Mouse (Mus musculus) bone marrow, adult 2 months (tissue): ENCODE results near the gene Tdrd1. TPM values are rescaled to one million over a fixed set of nuclear protein-coding genes. Genes with fewer than 3 reads are reported as not detected.

Experiments
- H3K27ac ChIP-seq: fragments of 200-500 bp; 2 replicates; pipeline ENCODE4 v1.5.1; 2012; ENCODE audit warnings: low read depth, mild to moderate bottlenecking, control low read depth, inconsistent platforms, low read length; ENCODE audit not compliant: control insufficient read depth, poor library complexity, insufficient read depth
- H3K4me1 ChIP-seq: fragments of 200-500 bp; 2 replicates; pipeline ENCODE4 v1.6.1; 2011; ENCODE audit warnings: low read length; ENCODE audit not compliant: control insufficient read depth, insufficient read depth
- H3K4me3 ChIP-seq: fragments of 200-500 bp; replicated peaks from 2 replicates; pipeline ENCODE3; 2011; ENCODE audit warnings: mild to moderate bottlenecking, low read depth, low read length, control low read depth; ENCODE audit not compliant: control insufficient read depth
- CTCF ChIP-seq: fragments of 200-500 bp; IDR thresholded peaks from 2 replicates; pipeline ENCODE4 v1.5.1; 2011; ENCODE audit warnings: low read length, control low read depth; ENCODE audit not compliant: control insufficient read depth, insufficient read depth
- POLR2A ChIP-seq: fragments of 200-500 bp; IDR thresholded peaks from 2 replicates; pipeline ENCODE4 v1.6.1; 2011; ENCODE audit warnings: low read depth, mild to moderate bottlenecking, control low read depth, low read length, borderline replicate concordance; ENCODE audit not compliant: control insufficient read depth
- WGBS: fragments of 180-500 bp; shearing (Covaris S2); methylation state at CpG from one replicate; pipeline ENCODE4 v1.1.7; 2018; 5-methylcytosine and 5-hydroxymethylcytosine counted together
- polyA plus RNA-seq: library from polyadenylated mRNA; stranded (reverse); fragments of >200 nt; gene quantifications from 2 replicates; pipeline ENCODE4 v1.2.4, GENCODE M21; 2011; ENCODE audit warnings: low replicate concordance; ENCODE audit not compliant: missing spikeins, insufficient read depth, insufficient read length

Gene Tdrd1
- polyA plus RNA-seq, 1 experiment: not detected

DNA sequence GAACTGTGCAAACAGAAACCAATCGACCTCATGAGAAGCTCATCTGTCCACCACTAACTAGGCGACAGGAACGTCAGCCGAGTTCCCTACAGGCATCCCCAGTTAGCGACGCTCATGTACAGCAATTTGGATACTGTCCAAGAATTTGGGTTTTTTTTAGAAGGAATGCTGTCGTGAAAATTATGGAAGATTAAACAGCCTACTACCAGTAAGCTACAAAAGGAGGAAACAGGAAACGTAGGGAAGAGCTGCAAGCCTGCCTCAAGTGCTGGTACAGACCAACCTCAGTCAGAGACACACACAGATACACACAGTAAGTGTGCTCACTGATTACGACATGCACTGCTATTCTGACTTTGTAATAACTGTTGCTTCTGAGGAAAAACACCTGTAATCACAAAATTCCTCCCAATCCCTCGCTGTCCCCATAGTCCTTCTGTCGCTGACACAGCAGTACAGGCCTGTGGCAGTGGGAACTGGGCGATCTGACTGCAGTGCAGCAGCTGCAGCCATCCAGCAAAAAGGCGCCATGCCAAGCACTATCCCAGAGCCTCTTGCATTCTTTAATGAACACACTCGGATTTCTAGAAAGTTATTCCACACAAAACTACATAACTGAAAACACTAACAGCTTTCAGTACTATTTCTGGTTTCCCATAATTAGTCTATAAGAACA is 8.0 kb upstream of the Tdrd1 start:
- TF ChIP-seq CTCF (no peak), POLR2A (no peak)
- WGBS: 69% methylated on average over 14 of the region's 14 CpGs
- Histone ChIP-seq H3K4me1 (peaks cover 3% of the 10 kb centered on the region), H3K4me3 (no peak overlapping the region), H3K27ac (no peak overlapping the region)

DNA sequence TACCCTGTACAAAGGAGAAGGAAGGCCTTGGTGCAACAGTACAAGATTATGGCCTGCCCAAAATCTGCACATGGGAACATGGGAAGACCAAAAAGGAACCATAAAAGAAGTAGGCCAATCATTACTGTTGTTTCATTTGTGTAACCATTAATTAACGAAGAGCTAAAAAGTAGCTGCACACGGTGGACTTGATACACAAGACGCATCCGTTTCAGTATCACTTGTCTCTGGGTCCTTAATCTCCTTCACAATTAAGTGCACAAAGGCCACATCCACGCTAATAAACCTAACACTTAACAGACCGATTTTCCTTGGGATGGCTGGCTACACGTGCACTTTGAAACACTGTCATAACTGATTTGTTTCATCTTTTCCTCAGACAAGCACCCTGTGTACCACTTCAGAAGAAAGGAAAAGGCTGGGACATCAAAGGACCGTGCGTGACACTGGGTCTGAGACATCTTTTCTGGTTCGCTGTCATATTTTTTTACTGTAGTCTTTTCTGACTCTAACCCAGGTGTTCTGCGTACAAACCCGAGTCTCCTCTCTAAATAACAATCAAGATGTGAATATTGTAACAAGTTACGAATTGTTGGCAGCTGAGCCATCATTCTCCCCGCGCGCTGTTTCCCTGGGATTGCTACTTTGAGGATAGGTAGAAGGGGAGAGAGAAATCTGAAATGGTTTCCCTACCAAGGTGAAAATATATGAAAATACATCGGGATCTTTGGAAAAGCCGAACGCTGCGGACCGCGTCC is 4.8 kb upstream of the Tdrd1 start:
- WGBS: 18% methylated on average over 22 of the region's 22 CpGs
- peak overlapping the region; percentile 96 for H3K27ac ChIP-seq

GRCm38 (mm10) chr19:56821798-56822447 is 4.1 kb upstream of the Tdrd1 start, which contains the start of gene Ccdc186:
Ccdc186 (minus strand) TSS chr19:56822190.
- Histone ChIP-seq H3K27ac (peak within 1 kb of the TSS; percentile 96), H3K4me3 (peak within 1 kb of the TSS; percentile 96), H3K4me1 (peaks cover 3% of the 10 kb centered on the region)
- TF ChIP-seq POLR2A (peak; percentile 35; the same call in 1 of the 2 replicates), CTCF (no peak)
- under 1% methylated on average over 79 of the region's 79 CpGs for WGBS

More for the DNA sequence above, 4.8 kb upstream of the Tdrd1 start:
- H3K4me1 ChIP-seq: peaks cover 3% of the 10 kb centered on the region
- no peak for TF ChIP-seq POLR2A
- no peak for TF ChIP-seq CTCF
- H3K4me3 ChIP-seq: peak overlapping the region; percentile 96

DNA sequence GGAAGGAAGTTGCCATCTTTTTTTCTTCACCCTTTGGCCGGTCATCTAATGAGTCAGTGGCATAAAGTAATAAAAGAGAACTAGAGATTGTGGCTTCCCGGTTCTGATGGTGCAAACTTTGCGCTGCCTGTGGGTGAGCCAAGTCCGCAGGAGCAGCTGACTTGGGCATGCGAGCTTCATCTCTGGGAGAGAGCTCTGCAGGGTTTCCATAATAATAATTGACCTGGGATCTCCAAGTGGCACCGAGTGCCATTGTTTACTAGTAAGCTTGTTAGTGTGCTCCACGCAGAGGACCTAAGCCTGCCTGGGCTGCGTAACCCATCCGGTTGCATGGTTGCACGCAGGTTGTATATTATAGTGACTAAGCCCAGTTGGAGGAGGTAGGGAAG is 3.6 kb upstream of the Tdrd1 start:
- H3K4me1 ChIP-seq: peaks cover 3% of the 10 kb centered on the region
- H3K4me3 ChIP-seq: peak overlapping the region; percentile 67
- TF ChIP-seq CTCF (no peak), POLR2A (no peak)
- 9% methylated on average over 10 of the region's 10 CpGs for WGBS
- peak overlapping the region; percentile 57 for H3K27ac ChIP-seq

DNA sequence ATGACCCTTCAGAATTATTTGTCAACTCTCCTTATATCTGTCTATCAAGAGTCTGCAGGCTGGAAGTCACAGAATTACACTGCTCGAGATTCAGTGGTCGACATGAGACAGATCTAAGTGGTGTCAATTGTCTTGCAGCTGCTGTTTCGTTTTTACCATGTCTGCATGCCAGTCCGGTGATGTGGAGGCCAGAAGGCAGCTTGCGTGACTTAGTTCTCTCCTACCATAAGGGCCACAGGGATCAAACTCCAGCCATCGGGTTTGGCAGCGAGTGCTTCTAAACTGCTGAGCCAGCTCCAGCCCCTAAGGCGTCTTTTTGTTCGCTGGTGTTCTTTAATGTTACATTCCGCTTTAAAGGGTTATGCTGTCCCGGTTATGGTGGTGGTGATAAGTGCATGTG is 2.3 kb downstream of the Tdrd1 start:
- H3K27ac ChIP-seq: no peak overlapping the region
- no peaks in the 10 kb centered on the region for H3K4me1 ChIP-seq
- WGBS: 81% methylated on average over 11 of the region's 11 CpGs
- H3K4me3 ChIP-seq: no peak overlapping the region
- TF ChIP-seq POLR2A (no peak), CTCF (no peak)

DNA sequence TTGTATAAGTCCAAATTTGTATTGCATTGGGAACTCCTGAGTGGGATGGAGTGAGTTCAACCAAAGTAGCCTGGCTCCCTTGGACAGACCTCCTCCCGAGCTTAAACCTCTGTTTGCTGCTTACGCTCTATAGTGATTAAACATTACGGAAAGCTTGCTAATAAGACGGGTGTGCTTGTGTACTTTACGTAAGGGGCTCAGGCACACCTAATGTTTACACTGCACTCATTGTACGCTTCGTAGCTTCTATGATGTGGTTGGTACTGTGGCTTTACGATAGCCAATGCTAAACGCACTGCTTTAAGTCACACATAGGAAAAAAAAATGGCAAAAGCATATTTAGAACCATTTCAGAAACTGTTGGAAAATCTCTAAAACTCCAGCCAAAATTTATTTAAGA is 3.3 kb downstream of the Tdrd1 start:
- no peaks in the 10 kb centered on the region for H3K4me1 ChIP-seq
- TF ChIP-seq POLR2A (no peak), CTCF (no peak)
- no peak overlapping the region for H3K4me3 ChIP-seq
- no peak overlapping the region for H3K27ac ChIP-seq
- WGBS: 84% methylated on average over 9 of the region's 9 CpGs

DNA sequence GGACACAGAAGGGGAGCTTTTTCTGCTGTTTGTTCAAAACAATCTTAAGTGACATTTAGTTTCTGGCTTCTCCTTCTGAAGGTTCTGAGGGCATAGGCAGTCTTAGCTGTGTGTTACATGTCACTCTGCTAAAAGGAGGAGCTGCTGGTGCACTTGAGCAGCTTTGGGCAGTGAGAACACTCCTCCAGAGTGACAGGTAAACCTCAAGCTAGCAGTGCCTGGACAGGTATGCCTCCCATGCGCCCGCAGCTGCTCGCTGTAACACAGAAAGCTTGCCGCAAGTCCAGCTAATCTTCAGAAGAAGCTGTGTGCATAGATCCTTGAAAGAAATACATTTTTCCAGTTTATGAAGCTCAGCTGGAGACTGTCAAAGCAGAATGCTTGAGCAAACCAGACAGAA is 4.2 kb downstream of the Tdrd1 start:
- Histone ChIP-seq H3K4me3 (no peak overlapping the region), H3K4me1 (no peaks in the 10 kb centered on the region), H3K27ac (no peak overlapping the region)
- 92% methylated on average over 4 of the region's 4 CpGs for WGBS
- no peak for TF ChIP-seq POLR2A
- no peak for TF ChIP-seq CTCF

- 82% methylated on average over 9 of the region's 9 CpGs for WGBS
Measured at GRCm38 (mm10) chr19:56835340-56835739, 9.3 kb downstream of the Tdrd1 start.

More at GRCm38 (mm10) chr19:56835340-56835739, 9.3 kb downstream of the Tdrd1 start:
- TF ChIP-seq POLR2A (no peak), CTCF (no peak)
- Histone ChIP-seq H3K4me1 (no peaks in the 10 kb centered on the region), H3K4me3 (no peak overlapping the region), H3K27ac (no peak overlapping the region)
